Mouse (Mus musculus): ENCODE data around the gene Krt81. TPM values are rescaled to one million over a fixed set of nuclear protein-coding genes. Genes with fewer than 3 reads are reported as not detected.

The Krt81 gene
- total and polyA plus RNA-seq, 3 experiments: not detected

DNA sequence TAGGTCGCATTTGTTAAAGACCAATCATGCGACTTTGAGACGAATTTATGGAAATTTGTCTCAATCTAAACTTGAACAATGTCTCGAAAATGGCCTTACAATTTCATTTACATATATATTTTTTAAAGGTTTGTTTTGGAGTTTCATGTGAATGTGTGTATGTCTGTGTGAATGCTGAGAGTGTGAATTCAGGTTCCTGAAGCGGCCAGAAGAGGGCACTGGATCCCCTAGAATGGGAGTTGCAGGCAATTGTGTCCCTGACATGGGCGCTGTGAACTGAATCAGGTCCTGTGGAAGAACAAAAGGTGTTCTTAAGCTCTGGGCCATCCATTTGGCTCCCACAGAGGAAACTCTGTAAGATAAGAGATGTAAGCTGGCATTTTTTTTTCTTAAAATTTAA, 7.7 kb downstream of the Krt81 start:
- no peaks in the 10 kb centered on the region for H3K27me3 ChIP-seq (ENCODE audit: control insufficient read depth in 1 of 2, insufficient read depth in 2 of 2, low read length in 2 of 2)
- H3K36me3 ChIP-seq (ENCODE audit: control insufficient read depth in 1 of 2, insufficient read depth in 2 of 2, low read length in 2 of 2): no peaks in the 10 kb centered on the region
- H3K9me3 ChIP-seq (replicated peaks; ENCODE audit: insufficient read depth, low read length): no peaks in the 10 kb centered on the region
- H3K4me3 ChIP-seq (ENCODE audit: control insufficient read depth in 1 of 2, insufficient read depth in 1 of 2, low read depth in 2 of 2, low read length in 2 of 2): no peak overlapping the region
- TF ChIP-seq JUND (IDR thresholded peaks at IDR 0.05; ENCODE audit: low read depth, low read length) (no peak), NRF1 (IDR thresholded peaks at IDR 0.05; ENCODE audit: insufficient read depth, low read depth, low read length, poor library complexity, severe bottlenecking) (no peak), NELFE (IDR thresholded peaks at IDR 0.05; ENCODE audit: low read depth, low read length) (no peak), CTCF (IDR thresholded peaks at IDR 0.05 in 2 of 3, conservative IDR thresholded peaks at IDR 0.05 in 1 of 3; ENCODE audit: control insufficient read depth in 1 of 3, insufficient read depth in 1 of 3, low read depth in 2 of 3, low read length in 3 of 3, poor library complexity in 1 of 3, severe bottlenecking in 1 of 3) (peak in 2 of 3 experiments; percentile 9 to 22; a peak in 2 of 6 replicates)
- no peaks in the 10 kb centered on the region for H3K4me1 ChIP-seq (ENCODE audit: control insufficient read depth in 1 of 2, insufficient read depth in 2 of 2, low read length in 2 of 2)
- no peak overlapping the region for H3K9ac ChIP-seq (ENCODE audit: control insufficient read depth, low read depth, low read length, poor library complexity, severe bottlenecking)
- H3K27ac ChIP-seq (ENCODE audit: control insufficient read depth, low read depth, low read length): no peak overlapping the region
- H3K79me2 ChIP-seq (ENCODE audit: control insufficient read depth, insufficient read depth, low read length, poor library complexity): no peaks in the 10 kb centered on the region
- no peak for DNase-seq (ENCODE audit: low read depth, low spot score)

- no peaks in the 10 kb centered on the region for H3K27me3 ChIP-seq (ENCODE audit: control insufficient read depth in 1 of 2, insufficient read depth in 2 of 2, low read length in 2 of 2)
- TF ChIP-seq MAZ (IDR thresholded peaks at IDR 0.05; ENCODE audit: low read depth, low read length): no peak
- no peak for TF ChIP-seq TAL1 (IDR thresholded peaks at IDR 0.05; ENCODE audit: low read length)
- TF ChIP-seq UBTF (IDR thresholded peaks at IDR 0.05; ENCODE audit: borderline replicate concordance, insufficient read depth, low read depth, low read length): no peak
- no peak for TF ChIP-seq ELF1 (IDR thresholded peaks at IDR 0.05; ENCODE audit: low read depth, low read length)
- TF ChIP-seq POLR2A (IDR thresholded peaks at IDR 0.05; ENCODE audit: control insufficient read depth in 1 of 2, insufficient read depth in 1 of 2, low read depth in 1 of 2, low read length in 2 of 2, poor library complexity in 1 of 2): no peak
Observed at GRCm38 (mm10) chr15:101455292-101455691, 8.3 kb downstream of the Krt81 start.

DNA sequence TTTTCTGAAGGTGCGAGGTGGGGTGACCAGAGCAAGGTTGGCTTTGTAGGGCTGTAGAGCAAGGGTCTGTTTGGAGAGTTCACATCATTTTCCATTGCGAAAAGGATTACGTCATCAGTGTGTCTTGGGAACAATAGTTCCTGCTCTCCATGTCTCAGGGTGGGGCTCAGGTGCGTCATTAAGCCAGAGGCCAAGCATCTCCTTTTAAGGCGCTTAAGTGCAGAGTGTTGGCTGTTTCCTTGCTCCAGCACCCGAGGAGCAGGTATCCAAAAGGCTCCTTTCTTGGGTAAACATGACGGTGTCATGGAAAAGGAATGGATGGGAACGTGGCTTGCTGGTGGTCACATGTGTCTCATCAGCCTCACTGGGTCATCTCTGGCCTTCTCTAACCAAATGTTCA, 8.8 kb downstream of the Krt81 start:
- H3K4me3 ChIP-seq (ENCODE audit: control insufficient read depth in 1 of 2, insufficient read depth in 1 of 2, low read depth in 2 of 2, low read length in 2 of 2): no peak overlapping the region
- no peaks in the 10 kb centered on the region for H3K9me3 ChIP-seq (replicated peaks; ENCODE audit: insufficient read depth, low read length)
- no peaks in the 10 kb centered on the region for H3K36me3 ChIP-seq (ENCODE audit: control insufficient read depth in 1 of 2, insufficient read depth in 2 of 2, low read length in 2 of 2)
- no peaks in the 10 kb centered on the region for H3K79me2 ChIP-seq (ENCODE audit: control insufficient read depth, insufficient read depth, low read length, poor library complexity)
- H3K27me3 ChIP-seq (ENCODE audit: control insufficient read depth in 1 of 2, insufficient read depth in 2 of 2, low read length in 2 of 2): no peaks in the 10 kb centered on the region
- no peak overlapping the region for H3K27ac ChIP-seq (ENCODE audit: control insufficient read depth, low read depth, low read length)
- TF ChIP-seq CHD2 (IDR thresholded peaks at IDR 0.05; ENCODE audit: low read length) (no peak), POLR2AphosphoS5 (IDR thresholded peaks at IDR 0.05; ENCODE audit: borderline replicate concordance, low read depth, low read length) (no peak), MYB (IDR thresholded peaks at IDR 0.05; ENCODE audit: low read depth, low read length) (no peak), ZNF384 (IDR thresholded peaks at IDR 0.05; ENCODE audit: low read depth, low read length) (no peak), MAFK (IDR thresholded peaks at IDR 0.05; ENCODE audit: borderline replicate concordance, low read depth, low read length) (no peak), HCFC1 (IDR thresholded peaks at IDR 0.05; ENCODE audit: low read depth, low read length) (no peak), KAT2A (conservative IDR thresholded peaks at IDR 0.05; ENCODE audit: low read depth, low read length) (no peak), SIN3A (IDR thresholded peaks at IDR 0.05; ENCODE audit: low read length) (no peak), RAD21 (IDR thresholded peaks at IDR 0.05; ENCODE audit: low read depth, low read length) (no peak), TAL1 (IDR thresholded peaks at IDR 0.05; ENCODE audit: low read length) (no peak), NELFE (IDR thresholded peaks at IDR 0.05; ENCODE audit: low read depth, low read length) (no peak)
- no peak overlapping the region for H3K9ac ChIP-seq (ENCODE audit: control insufficient read depth, low read depth, low read length, poor library complexity, severe bottlenecking)
- no peaks in the 10 kb centered on the region for H3K4me1 ChIP-seq (ENCODE audit: control insufficient read depth in 1 of 2, insufficient read depth in 2 of 2, low read length in 2 of 2)
- no peak for DNase-seq (ENCODE audit: low read depth, low spot score)

More at GRCm38 (mm10) chr15:101455292-101455691, 8.3 kb downstream of the Krt81 start:
- Histone ChIP-seq H3K27ac (ENCODE audit: control insufficient read depth, low read depth, low read length) (no peak overlapping the region), H3K36me3 (ENCODE audit: control insufficient read depth in 1 of 2, insufficient read depth in 2 of 2, low read length in 2 of 2) (no peaks in the 10 kb centered on the region), H3K4me3 (ENCODE audit: control insufficient read depth in 1 of 2, insufficient read depth in 1 of 2, low read depth in 2 of 2, low read length in 2 of 2) (no peak overlapping the region), H3K4me1 (ENCODE audit: control insufficient read depth in 1 of 2, insufficient read depth in 2 of 2, low read length in 2 of 2) (no peaks in the 10 kb centered on the region), H3K9ac (ENCODE audit: control insufficient read depth, low read depth, low read length, poor library complexity, severe bottlenecking) (no peak overlapping the region), H3K79me2 (ENCODE audit: control insufficient read depth, insufficient read depth, low read length, poor library complexity) (no peaks in the 10 kb centered on the region), H3K9me3 (replicated peaks; ENCODE audit: insufficient read depth, low read length) (no peaks in the 10 kb centered on the region)
- DNase-seq (ENCODE audit: low read depth, low spot score): no peak

Measured in MEL (cell line).